Mouse (Mus musculus) forebrain, postnatal 0 days (tissue): ENCODE data around the gene Susd3. TPM values are rescaled to one million over a fixed set of nuclear protein-coding genes. Genes with fewer than 3 reads are reported as not detected.
A peak's percentile ranks its signal among the peaks of the same experiment; 100 is the strongest.

Experiments
- ATAC-seq: fragments of 200-750 bp; cut with Nextera tagmentation; 2 replicates; pipeline ENCODE4 v1.8.0; 2017; ENCODE audit warnings: mild to moderate bottlenecking, moderate library complexity
- DNase-seq: peaks from one replicate; pipeline ENCODE4 v3.0.0-alpha.2; 2015
- H3K27ac ChIP-seq: fragments of 300-500 bp; sonication (generic); 2 replicates; pipeline ENCODE4 v1.5.1; 2014; ENCODE audit warnings: low read depth, mild to moderate bottlenecking, antibody characterized with exemption, low read length, moderate library complexity, mixed read lengths
- H3K27me3 ChIP-seq: fragments of 300-500 bp; sonication (generic); 2 replicates; pipeline ENCODE4 v1.6.1; 2014; ENCODE audit warnings: mild to moderate bottlenecking, low read length, mixed read lengths; ENCODE audit not compliant: insufficient read depth
- H3K36me3 ChIP-seq: fragments of 300-500 bp; sonication (generic); 2 replicates; pipeline ENCODE4 v1.6.1; 2014; ENCODE audit warnings: mild to moderate bottlenecking, moderate library complexity; ENCODE audit not compliant: insufficient read depth
- H3K4me1 ChIP-seq: fragments of 300-500 bp; sonication (generic); 2 replicates; pipeline ENCODE4 v1.6.1; 2014; ENCODE audit warnings: antibody characterized with exemption; ENCODE audit not compliant: insufficient read depth
- H3K4me2 ChIP-seq: fragments of 300-500 bp; sonication (generic); 2 replicates; pipeline ENCODE4 v1.6.1; 2014; ENCODE audit warnings: low read depth, mild to moderate bottlenecking, moderate library complexity
- H3K4me3 ChIP-seq: fragments of 300-500 bp; sonication (generic); 2 replicates; pipeline ENCODE4 v1.5.1; 2014; ENCODE audit warnings: low read depth, low read length, mixed read lengths
- H3K9ac ChIP-seq: fragments of 300-500 bp; sonication (generic); 2 replicates; pipeline ENCODE4 v1.6.1; 2014; ENCODE audit warnings: mild to moderate bottlenecking
- H3K9me3 ChIP-seq: fragments of 300-500 bp; sonication (generic); 2 replicates; pipeline ENCODE4 v1.6.1; 2016; ENCODE audit warnings: low read length
- CTCF ChIP-seq: sonication (generic); IDR thresholded peaks from 2 replicates; pipeline ENCODE4 v1.5.1; 2016; ENCODE audit warnings: antibody characterized with exemption, control low read depth, low read depth
- WGBS: fragments of 180-500 bp; shearing (Covaris S2); extraction: QIAGEN DNeasy Blood & Tissue Kit; methylation state at CpG from one replicate; pipeline ENCODE4 v1.1.7; 2014; 5-methylcytosine and 5-hydroxymethylcytosine counted together
- polyA plus RNA-seq: library from polyadenylated mRNA; unstranded; fragments of >200 nt; fragmentation: Nextera tagmentation; extraction: Ambion mirVana; gene quantifications from 2 replicates; pipeline ENCODE4 v1.2.1, GENCODE M21; 2015
- total RNA-seq: library from RNA; depleted of rRNA; stranded (reverse); fragments of >200 nt; gene quantifications from 2 replicates; pipeline ENCODE4 v1.2.3, GENCODE M21; 2014; rRNA removed

Gene Susd3
- total and polyA plus RNA-seq, 2 experiments from 2014 or later: 0.38 to 1.2 TPM

DNA sequence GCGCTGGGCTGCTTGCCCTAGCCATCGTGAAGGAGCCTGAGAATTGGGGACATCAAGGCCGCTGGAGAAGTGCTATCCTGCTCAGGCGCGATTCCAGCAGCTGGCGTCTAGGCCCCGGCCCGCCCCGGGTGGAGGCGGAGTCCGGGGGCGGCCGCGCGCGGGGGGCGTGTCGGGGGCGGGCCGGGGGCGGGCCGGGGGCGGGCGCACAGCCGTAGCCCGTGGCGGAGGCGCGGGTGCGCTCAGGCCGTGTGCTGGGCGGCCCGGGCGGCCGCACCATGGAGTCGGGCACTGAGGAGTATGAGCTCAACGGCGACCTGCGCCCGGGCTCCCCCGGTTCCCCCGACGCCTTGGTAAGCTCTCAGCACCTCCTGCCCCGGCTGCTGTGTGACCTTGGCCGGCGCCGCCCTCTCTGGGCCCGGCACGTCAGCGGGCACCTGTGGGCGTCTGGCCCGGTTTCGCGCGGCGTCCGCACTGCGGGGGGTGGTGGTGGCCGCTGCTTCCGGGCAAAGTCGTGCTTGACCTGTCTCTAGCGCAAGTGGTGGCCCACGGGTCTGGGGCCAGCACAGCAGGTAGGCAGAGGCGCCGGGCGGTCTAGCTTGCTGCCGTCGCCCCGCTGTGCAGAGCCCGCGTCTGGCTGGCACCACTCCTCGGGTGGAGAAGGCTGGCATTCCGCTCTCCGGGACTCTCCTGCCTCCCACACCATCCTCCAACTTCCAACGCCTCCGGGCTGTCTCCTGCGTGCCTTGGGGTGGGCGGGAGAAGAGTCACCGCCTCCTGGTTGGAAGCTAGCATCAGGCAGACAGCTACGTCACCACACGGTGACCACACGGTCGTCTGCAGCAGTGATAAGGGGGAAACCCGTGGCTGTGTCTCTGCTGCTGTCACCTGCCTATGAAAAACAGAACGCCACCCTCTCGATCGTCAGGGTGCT is 61.0 kb downstream of the Susd3 start, which contains the start of gene Ninj1:
Gene Ninj1, plus strand, starts transcription at position 198 of the 931 bp plus-strand sequence.
- ATAC-seq (peak; percentile 90), DNase-seq (peak; percentile 81)
- Histone ChIP-seq H3K4me1 (peaks cover 6% of the 10 kb centered on the region), H3K27me3 (no peaks in the 10 kb centered on the region), H3K4me2 (peak within 1 kb of the TSS; percentile 100), H3K4me3 (peak within 1 kb of the TSS; percentile 74), H3K9ac (peak within 1 kb of the TSS; percentile 66), H3K9me3 (no peaks in the 10 kb centered on the region), H3K27ac (peak within 1 kb of the TSS; percentile 54), H3K36me3 (no peaks in the 10 kb centered on the region)
- TF ChIP-seq CTCF: no peak
- WGBS: under 1% methylated on average over 75 of the region's 87 CpGs

DNA sequence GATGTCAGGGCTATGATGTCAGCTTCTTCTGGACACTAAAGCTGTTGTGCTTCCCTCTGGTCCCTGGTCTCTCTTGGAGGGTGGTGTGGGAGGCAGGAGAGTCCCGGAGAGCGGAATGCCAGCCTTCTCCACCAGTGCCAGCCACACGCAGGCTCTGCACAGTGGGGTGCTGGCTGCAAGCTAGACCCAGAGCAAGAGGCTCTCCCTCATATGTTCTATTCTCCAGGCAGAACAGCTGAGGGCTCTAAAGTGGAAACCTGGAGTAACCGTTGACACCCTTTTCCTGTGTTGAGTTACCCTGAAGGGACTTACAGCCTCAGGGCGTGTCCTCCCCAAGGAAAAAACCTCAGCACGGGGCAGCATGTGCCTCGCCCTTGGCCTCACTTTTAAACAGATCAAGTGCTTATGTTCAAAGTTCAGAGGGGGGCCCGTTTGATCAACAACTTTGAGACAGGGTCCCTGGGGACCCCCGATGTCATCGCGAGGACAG is 61.7 kb downstream of the Susd3 start:
- no peak for TF ChIP-seq CTCF
- Histone ChIP-seq H3K4me3 (peak overlapping the region; percentile 74), H3K4me1 (peaks cover 6% of the 10 kb centered on the region), H3K9ac (peak overlapping the region; percentile 66), H3K4me2 (peak overlapping the region; percentile 100), H3K36me3 (no peaks in the 10 kb centered on the region), H3K27me3 (no peaks in the 10 kb centered on the region), H3K27ac (no peak overlapping the region), H3K9me3 (no peaks in the 10 kb centered on the region)
- 19% methylated on average over 11 of the region's 11 CpGs for WGBS
- DNase-seq (peak; percentile 10), ATAC-seq (0 out of 2 replicates have a peak, but pooled peaks have one; percentile 2)

DNA sequence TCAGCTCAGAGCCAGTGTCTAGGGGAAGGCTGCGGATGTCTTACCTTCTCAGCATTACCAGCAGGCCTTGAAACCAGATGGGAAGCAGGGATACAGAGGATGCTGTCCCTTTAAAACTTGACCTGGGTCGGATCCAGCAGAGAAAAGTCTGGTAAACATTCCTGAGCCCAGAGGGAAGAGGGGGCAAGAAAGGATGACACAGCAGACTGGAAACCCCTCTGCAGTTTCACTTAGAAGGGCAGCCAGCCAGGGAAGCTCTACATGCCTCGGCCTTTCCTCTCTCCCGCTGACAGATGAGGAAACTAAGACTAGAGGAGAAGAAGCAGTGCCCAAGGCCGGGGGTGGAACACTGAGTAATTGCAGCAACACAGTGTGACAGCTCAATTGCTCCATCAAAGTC is 64.9 kb downstream of the Susd3 start:
- Histone ChIP-seq H3K27me3 (no peaks in the 10 kb centered on the region), H3K4me1 (peaks cover 6% of the 10 kb centered on the region), H3K4me2 (no peak overlapping the region), H3K36me3 (no peaks in the 10 kb centered on the region), H3K9me3 (no peaks in the 10 kb centered on the region), H3K27ac (no peak overlapping the region), H3K9ac (no peak overlapping the region), H3K4me3 (no peak overlapping the region)
- TF ChIP-seq CTCF: no peak
- 60% methylated on average over 5 of the region's 5 CpGs for WGBS
- no peak for DNase-seq
- no peak for ATAC-seq

DNA sequence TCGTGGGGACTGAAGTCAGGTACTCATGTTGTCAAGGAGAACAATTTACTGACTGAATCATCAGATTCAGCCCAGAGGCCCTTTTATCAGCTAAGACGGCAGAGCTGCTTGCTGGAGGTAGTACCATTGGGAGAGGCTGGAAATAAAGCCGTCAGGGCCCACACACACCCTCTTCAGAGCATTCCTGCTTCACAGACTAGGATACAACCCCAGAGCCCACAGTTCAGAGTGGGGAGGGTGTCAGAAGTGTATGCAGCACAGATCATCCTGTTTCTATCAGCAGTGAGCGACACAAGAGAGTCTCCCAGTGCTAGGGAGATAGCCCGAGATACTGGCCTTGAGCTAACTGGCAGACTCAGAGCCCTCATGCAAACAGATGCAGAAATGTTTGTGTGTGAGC is 65.3 kb downstream of the Susd3 start:
- H3K27ac ChIP-seq: no peak overlapping the region
- H3K4me2 ChIP-seq: no peak overlapping the region
- no peak overlapping the region for H3K9ac ChIP-seq
- peaks cover 6% of the 10 kb centered on the region for H3K4me1 ChIP-seq
- H3K36me3 ChIP-seq: no peaks in the 10 kb centered on the region
- DNase-seq (no peak), ATAC-seq (no peak)
- WGBS: 60% methylated on average over 5 of the region's 5 CpGs
- no peaks in the 10 kb centered on the region for H3K27me3 ChIP-seq
- H3K9me3 ChIP-seq: no peaks in the 10 kb centered on the region
- no peak overlapping the region for H3K4me3 ChIP-seq
- TF ChIP-seq CTCF: no peak

DNA sequence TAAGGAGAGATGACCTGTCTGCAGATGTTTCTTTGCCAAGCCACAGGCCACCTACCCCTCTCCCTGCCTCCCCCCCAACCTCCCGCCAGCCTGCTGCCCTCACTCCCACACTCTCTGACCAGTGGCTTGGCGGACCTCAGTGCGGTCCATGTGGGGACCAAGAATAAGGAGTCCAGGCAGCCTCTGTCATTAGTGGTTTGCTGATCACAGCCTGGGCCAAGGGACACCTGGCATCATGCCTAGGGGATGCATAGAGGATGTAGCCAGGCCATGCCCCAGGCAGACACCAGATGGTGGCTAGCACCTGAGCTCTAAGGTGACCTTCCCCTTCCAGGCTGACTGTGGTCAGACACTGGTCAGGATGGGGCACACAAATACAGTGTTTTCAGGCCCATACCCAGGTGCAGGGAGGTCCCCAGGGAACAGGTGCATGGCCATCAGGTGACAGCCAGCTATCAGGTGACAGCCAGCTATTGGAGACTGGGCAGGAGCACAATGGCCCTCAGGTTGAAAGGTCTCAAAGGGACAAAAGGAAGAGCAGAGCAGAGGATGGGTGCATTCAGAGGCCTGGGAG is 67.0 kb downstream of the Susd3 start:
- no peak overlapping the region for H3K4me3 ChIP-seq
- no peak overlapping the region for H3K27ac ChIP-seq
- TF ChIP-seq CTCF: no peak
- ATAC-seq: no peak
- H3K27me3 ChIP-seq: no peaks in the 10 kb centered on the region
- H3K36me3 ChIP-seq: no peaks in the 10 kb centered on the region
- WGBS: 98% methylated on average over 3 of the region's 3 CpGs
- H3K9ac ChIP-seq: no peak overlapping the region
- H3K4me1 ChIP-seq: no peaks in the 10 kb centered on the region
- DNase-seq: no peak
- H3K9me3 ChIP-seq: no peaks in the 10 kb centered on the region
- H3K4me2 ChIP-seq: no peak overlapping the region

DNA sequence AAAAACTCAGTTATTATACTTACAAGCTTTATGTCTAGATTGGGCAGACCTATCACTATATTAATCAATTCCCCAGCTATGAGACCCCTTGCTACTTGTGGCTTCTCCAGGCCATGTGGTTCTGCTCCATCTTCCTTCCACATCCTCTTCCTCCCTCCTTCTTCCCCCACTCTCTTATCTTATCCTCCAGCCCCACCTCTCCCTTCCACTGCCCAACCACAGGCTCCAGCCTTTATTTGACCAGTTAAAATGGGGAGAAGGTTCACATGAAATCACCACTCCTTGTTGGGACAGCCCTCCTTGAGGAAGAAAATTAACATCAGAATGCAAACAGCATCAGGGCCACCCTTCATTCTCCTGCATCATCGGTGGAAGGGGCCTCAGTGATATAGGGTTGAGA is 67.8 kb downstream of the Susd3 start:
- no peaks in the 10 kb centered on the region for H3K36me3 ChIP-seq
- no peaks in the 10 kb centered on the region for H3K4me1 ChIP-seq
- no peak for TF ChIP-seq CTCF
- ATAC-seq (no peak), DNase-seq (no peak)
- WGBS: 63% methylated on average over 1 of the region's 1 CpGs
- no peaks in the 10 kb centered on the region for H3K9me3 ChIP-seq
- H3K4me2 ChIP-seq: no peak overlapping the region
- H3K27me3 ChIP-seq: no peaks in the 10 kb centered on the region
- H3K27ac ChIP-seq: no peak overlapping the region
- H3K4me3 ChIP-seq: no peak overlapping the region
- H3K9ac ChIP-seq: no peak overlapping the region

Other genes starting within 250 kb of the Susd3 start
- gene Wnk2, start 100.7 kb downstream of the Susd3 start, total RNA-seq: 35.2 and 46.6 TPM in 2 replicates
- 10.7 and 15.2 TPM in 2 replicates for gene Wnk2, start 100.7 kb downstream of the Susd3 start, polyA plus RNA-seq
- gene Ninj1, start 61.2 kb downstream of the Susd3 start, total RNA-seq: 16.5 and 28.6 TPM in 2 replicates
- 37.0 and 43.1 TPM in 2 replicates for gene Ninj1, start 61.2 kb downstream of the Susd3 start, polyA plus RNA-seq
- gene Card19, start 32.7 kb downstream of the Susd3 start, total RNA-seq: 14.9 and 15.8 TPM in 2 replicates
- 32.0 TPM in 2 replicates for gene Card19, start 32.7 kb downstream of the Susd3 start, polyA plus RNA-seq
- gene Fgd3, start 71.6 kb upstream of the Susd3 start, total RNA-seq: 14.0 and 17.2 TPM in 2 replicates
- 2.0 and 2.8 TPM in 2 replicates for gene Fgd3, start 71.6 kb upstream of the Susd3 start, polyA plus RNA-seq
- 40.9 and 50.9 TPM in 2 replicates for gene Bicd2, start 92.9 kb upstream of the Susd3 start, total RNA-seq
- 20.8 and 23.7 TPM in 2 replicates for gene Bicd2, start 92.9 kb upstream of the Susd3 start, polyA plus RNA-seq
- gene Ippk, start 172.5 kb upstream of the Susd3 start, total RNA-seq: 15.0 and 15.9 TPM in 2 replicates
- gene Ippk, start 172.5 kb upstream of the Susd3 start, polyA plus RNA-seq: 11.0 and 11.7 TPM in 2 replicates
- 0.31 and 0.67 TPM in 2 replicates for gene Tes3-ps, start 244.6 kb upstream of the Susd3 start, total RNA-seq
- 0.49 and 0.56 TPM in 2 replicates for gene Tes3-ps, start 244.6 kb upstream of the Susd3 start, polyA plus RNA-seq